Mouse (Mus musculus): ENCODE data around the gene Rasl12.

- TF ChIP-seq CTCF (IDR thresholded peaks at IDR 0.05; ENCODE audit: extremely low read depth, insufficient read depth, low read length), result no peak
- TF ChIP-seq POLR2A (IDR thresholded peaks at IDR 0.05; ENCODE audit: extremely low read depth, insufficient read depth, low read length), result no peak
Measured at GRCm38 (mm10) chr9:65358956-65359480, 39.3 kb upstream of the Rasl12 start.

Data from cortical plate, adult 2 months (tissue).